Mouse (Mus musculus) neural tube, embryonic 14.5 days (tissue): Measurements from ENCODE around the gene Lrmp. TPM values are rescaled to one million over a fixed set of nuclear protein-coding genes. Genes with fewer than 3 reads are reported as not detected.
"Not testable (repeated sequence)": the region's sequence is repeated elsewhere in the genome, so short reads cannot be mapped to it uniquely, and the experiment has no call there.

Source experiments
- ATAC-seq: fragments of 200-750 bp; cut with Nextera tagmentation; 2 replicates; pipeline ENCODE4 v1.8.0; 2017; ENCODE audit warnings: low read depth, mild to moderate bottlenecking, moderate TSS enrichment, moderate library complexity
- H3K27ac ChIP-seq: fragments of 300-500 bp; sonication (generic); 2 replicates; pipeline ENCODE4 v1.5.1; 2014; ENCODE audit warnings: low read depth, mild to moderate bottlenecking, control low read depth, low read length, moderate library complexity, mixed read lengths
- H3K27me3 ChIP-seq: fragments of 300-500 bp; sonication (generic); 2 replicates; pipeline ENCODE4 v1.6.1; 2014; ENCODE audit warnings: low read length; ENCODE audit not compliant: control insufficient read depth, insufficient read depth
- H3K36me3 ChIP-seq: fragments of 300-500 bp; sonication (generic); 2 replicates; pipeline ENCODE4 v1.6.1; 2014; ENCODE audit warnings: low read length, mixed read lengths; ENCODE audit not compliant: control insufficient read depth, insufficient read depth
- H3K4me1 ChIP-seq: fragments of 300-500 bp; sonication (generic); 2 replicates; pipeline ENCODE4 v1.6.1; 2014; ENCODE audit warnings: low read length; ENCODE audit not compliant: control insufficient read depth, insufficient read depth
- H3K4me2 ChIP-seq: fragments of 300-500 bp; sonication (generic); 2 replicates; pipeline ENCODE4 v1.6.1; 2014; ENCODE audit warnings: mild to moderate bottlenecking, low read depth, low read length, control low read depth
- H3K4me3 ChIP-seq: fragments of 300-500 bp; sonication (generic); 2 replicates; pipeline ENCODE4 v1.5.1; 2014; ENCODE audit warnings: low read depth, low read length, control low read depth, mixed read lengths
- H3K9ac ChIP-seq: fragments of 300-500 bp; sonication (generic); replicated peaks from 2 replicates; pipeline ENCODE4 v1.6.1; 2014; ENCODE audit warnings: low read depth, mild to moderate bottlenecking, control low read depth, low read length, mixed read lengths
- H3K9me3 ChIP-seq: fragments of 300-500 bp; sonication (generic); 2 replicates; pipeline ENCODE4 v1.6.1; 2016; ENCODE audit warnings: low read length; ENCODE audit not compliant: control insufficient read depth
- WGBS: fragments of 180-500 bp; shearing (Covaris S2); extraction: QIAGEN DNeasy Blood & Tissue Kit; methylation state at CpG from one replicate; pipeline ENCODE4 v1.1.7; 2014; 5-methylcytosine and 5-hydroxymethylcytosine counted together
- polyA plus RNA-seq: library from polyadenylated mRNA; unstranded; fragments of >200 nt; fragmentation: Nextera tagmentation; extraction: Ambion mirVana; gene quantifications from 2 replicates; pipeline ENCODE4 v1.2.1, GENCODE M21; 2014

Lrmp gene
- polyA plus RNA-seq, 1 experiment from 2014 or later = 0.37 TPM

- no peaks in the 10 kb centered on the region for H3K27me3 ChIP-seq
- no peak overlapping the region for H3K27ac ChIP-seq
- H3K4me1 ChIP-seq = no peaks in the 10 kb centered on the region
- H3K4me3 ChIP-seq = no peak overlapping the region
- H3K9ac ChIP-seq = no peak overlapping the region
- WGBS = 97% methylated on average over 3 of the region's 3 CpGs
- H3K36me3 ChIP-seq = no peaks in the 10 kb centered on the region
- H3K4me2 ChIP-seq = no peak overlapping the region
- no peaks in the 10 kb centered on the region for H3K9me3 ChIP-seq
- ATAC-seq = no peak
Observed at GRCm38 (mm10) chr6:145127652-145128051, 12.2 kb downstream of the Lrmp start.

- 87% methylated on average over 4 of the region's 4 CpGs for WGBS
- Histone ChIP-seq H3K4me3 (no peak overlapping the region), H3K27me3 (no peaks in the 10 kb centered on the region), H3K27ac (no peak overlapping the region), H3K36me3 (no peaks in the 10 kb centered on the region), H3K9me3 (no peaks in the 10 kb centered on the region), H3K4me1 (no peaks in the 10 kb centered on the region), H3K9ac (no peak overlapping the region), H3K4me2 (no peak overlapping the region)
- no peak for ATAC-seq
Observed at GRCm38 (mm10) chr6:145129563-145129962, 14.1 kb downstream of the Lrmp start.

GRCm38 (mm10) chr6:145131991-145132390 lies 16.5 kb downstream of the Lrmp start:
- no peak overlapping the region for H3K4me3 ChIP-seq
- H3K36me3 ChIP-seq = no peaks in the 10 kb centered on the region
- ATAC-seq = no peak
- no peak overlapping the region for H3K27ac ChIP-seq
- no peak overlapping the region for H3K9ac ChIP-seq
- WGBS = 90% methylated on average over 5 of the region's 5 CpGs
- no peaks in the 10 kb centered on the region for H3K9me3 ChIP-seq
- H3K4me2 ChIP-seq = no peak overlapping the region
- H3K4me1 ChIP-seq = no peaks in the 10 kb centered on the region
- H3K27me3 ChIP-seq = no peaks in the 10 kb centered on the region

- not testable (repeated sequence) for H3K4me3 ChIP-seq, H3K9ac ChIP-seq, H3K9me3 ChIP-seq, H3K27me3 ChIP-seq, H3K4me2 ChIP-seq, H3K36me3 ChIP-seq, ATAC-seq, H3K27ac ChIP-seq, H3K4me1 ChIP-seq
- 81% methylated on average over 5 of the region's 5 CpGs for WGBS
Observed at GRCm38 (mm10) chr6:145132969-145133368, 17.5 kb downstream of the Lrmp start.

GRCm38 (mm10) chr6:145135295-145135694 lies 19.8 kb downstream of the Lrmp start:
- ATAC-seq = no peak
- Histone ChIP-seq H3K9ac (no peak overlapping the region), H3K4me3 (no peak overlapping the region), H3K4me1 (no peaks in the 10 kb centered on the region), H3K4me2 (no peak overlapping the region), H3K27me3 (no peaks in the 10 kb centered on the region), H3K27ac (no peak overlapping the region), H3K36me3 (no peaks in the 10 kb centered on the region), H3K9me3 (no peaks in the 10 kb centered on the region)
- WGBS = 90% methylated on average over 3 of the region's 3 CpGs

- no peak overlapping the region for H3K27ac ChIP-seq
- no peak overlapping the region for H3K4me3 ChIP-seq
- ATAC-seq = no peak
- no peak overlapping the region for H3K4me2 ChIP-seq
- H3K27me3 ChIP-seq = no peaks in the 10 kb centered on the region
- no peaks in the 10 kb centered on the region for H3K9me3 ChIP-seq
- WGBS = 72% methylated on average over 9 of the region's 9 CpGs
- no peaks in the 10 kb centered on the region for H3K4me1 ChIP-seq
- H3K36me3 ChIP-seq = no peaks in the 10 kb centered on the region
- no peak overlapping the region for H3K9ac ChIP-seq
Observed at GRCm38 (mm10) chr6:145135804-145136203, 20.4 kb downstream of the Lrmp start.

GRCm38 (mm10) chr6:145136831-145137230 lies 21.4 kb downstream of the Lrmp start:
- Histone ChIP-seq H3K27me3 (no peaks in the 10 kb centered on the region), H3K4me2 (no peak overlapping the region), H3K4me1 (no peaks in the 10 kb centered on the region), H3K9me3 (no peaks in the 10 kb centered on the region), H3K36me3 (no peaks in the 10 kb centered on the region), H3K4me3 (no peak overlapping the region), H3K9ac (no peak overlapping the region), H3K27ac (no peak overlapping the region)
- no peak for ATAC-seq
- 87% methylated on average over 5 of the region's 5 CpGs for WGBS

GRCm38 (mm10) chr6:145139236-145139635 lies 23.8 kb downstream of the Lrmp start:
- no peak overlapping the region for H3K4me3 ChIP-seq
- ATAC-seq = no peak
- no peak overlapping the region for H3K9ac ChIP-seq
- H3K27me3 ChIP-seq = no peaks in the 10 kb centered on the region
- 86% methylated on average over 13 of the region's 13 CpGs for WGBS
- no peak overlapping the region for H3K27ac ChIP-seq
- no peaks in the 10 kb centered on the region for H3K36me3 ChIP-seq
- no peaks in the 10 kb centered on the region for H3K9me3 ChIP-seq
- no peak overlapping the region for H3K4me2 ChIP-seq
- H3K4me1 ChIP-seq = no peaks in the 10 kb centered on the region

GRCm38 (mm10) chr6:145139776-145140475 lies 24.5 kb downstream of the Lrmp start:
- Histone ChIP-seq H3K27ac (no peak overlapping the region), H3K27me3 (no peaks in the 10 kb centered on the region), H3K4me2 (no peak overlapping the region), H3K36me3 (no peaks in the 10 kb centered on the region), H3K4me3 (no peak overlapping the region), H3K4me1 (no peaks in the 10 kb centered on the region), H3K9me3 (no peaks in the 10 kb centered on the region), H3K9ac (no peak overlapping the region)
- ATAC-seq = no peak
- 87% methylated on average over 11 of the region's 11 CpGs for WGBS
